Comparison of ENCODE assay signal across 8 mouse cellular contexts in the genomic region with DNA sequence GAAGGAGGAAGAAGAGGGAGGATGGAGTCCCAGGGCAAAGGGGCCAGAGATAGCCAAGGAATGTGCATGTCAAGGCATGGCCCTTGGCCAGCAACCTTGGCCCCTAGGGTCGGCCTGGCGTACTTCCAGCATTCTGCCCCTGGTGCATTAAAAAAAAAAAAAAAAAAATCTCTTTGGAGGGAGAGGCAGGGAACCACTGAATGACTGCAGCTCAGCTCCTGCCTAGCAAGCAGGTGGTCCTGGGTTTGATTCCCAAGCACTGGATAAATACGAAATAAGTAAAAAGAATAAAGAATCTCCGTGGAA. TPM values are rescaled to one million over a fixed set of nuclear protein-coding genes. Genes with fewer than 3 reads are reported as not detected.
DNase-seq lines count a peak whose midpoint lies in the region; ATAC-seq lines count a peak whose summit lies in the region.

No protein-coding gene starts in this region.

- H3K4me2 ChIP-seq in forebrain, embryonic 13.5 days = peak overlapping the region; percentile 88; the same call in 1 of the 2 replicates
- peak overlapping the region; percentile 95; the same call in 1 of the 2 replicates for H3K4me2 ChIP-seq in midbrain, embryonic 15.5 days

- peak overlapping the region; percentile 92 for H3K4me3 ChIP-seq in megakaryocyte, embryonic 14.5 days (replicated peaks)
- no peak overlapping the region for H3K4me3 ChIP-seq in forebrain, embryonic 13.5 days
- H3K4me3 ChIP-seq in midbrain, embryonic 15.5 days = 0 out of 2 replicates have a peak overlapping the region, but pooled peaks have one; percentile 73

- no peak overlapping the region for H3K9ac ChIP-seq in forebrain, embryonic 13.5 days
- no peak overlapping the region for H3K9ac ChIP-seq in midbrain, embryonic 15.5 days

- no peaks in the 10 kb centered on the region for H3K36me3 ChIP-seq in megakaryocyte, embryonic 14.5 days (replicated peaks; ENCODE audit: low read length)
- no peaks in the 10 kb centered on the region for H3K36me3 ChIP-seq in forebrain, embryonic 13.5 days (ENCODE audit: poor library complexity, severe bottlenecking)
- H3K36me3 ChIP-seq in midbrain, embryonic 15.5 days (replicated peaks) = no peaks in the 10 kb centered on the region

- H3K27me3 ChIP-seq in megakaryocyte, embryonic 14.5 days (replicated peaks) = peaks cover 44% of the 10 kb centered on the region
- H3K27me3 ChIP-seq in forebrain, embryonic 13.5 days = peaks cover 14% of the 10 kb centered on the region
- peaks cover 12% of the 10 kb centered on the region for H3K27me3 ChIP-seq in midbrain, embryonic 15.5 days (replicated peaks)

- no peak overlapping the region for H3K27ac ChIP-seq in forebrain, embryonic 13.5 days
- H3K27ac ChIP-seq in midbrain, embryonic 15.5 days = no peak overlapping the region

- H3K9me3 ChIP-seq in megakaryocyte, embryonic 14.5 days = no peaks in the 10 kb centered on the region
- 0 out of 2 replicates have a peak, but pooled peaks cover 4% of the 10 kb centered on the region for H3K9me3 ChIP-seq in forebrain, embryonic 13.5 days (replicated peaks)
- no peaks in the 10 kb centered on the region for H3K9me3 ChIP-seq in midbrain, embryonic 15.5 days

- 56% methylated on average over 4 of the region's 4 CpGs for WGBS in forebrain, embryonic 13.5 days
- WGBS in midbrain, embryonic 15.5 days = 60% methylated on average over 4 of the region's 4 CpGs

- DNase-seq in embryo, embryonic 10.5 days (ENCODE audit: low spot score) = peak; percentile 16
- DNase-seq in embryo, embryonic 9.5 days (ENCODE audit: extremely low spot score) = no peak
- DNase-seq in urinary bladder, adult 18-20 months (ENCODE audit: low spot score in 2 of 2) = no peak
- no peak for DNase-seq in spleen, postnatal 4 days (ENCODE audit: low spot score in 2 of 2)

- peaks cover 19% of the 10 kb centered on the region for H3K4me1 ChIP-seq in megakaryocyte, embryonic 14.5 days
- peaks cover 33% of the 10 kb centered on the region for H3K4me1 ChIP-seq in forebrain, embryonic 13.5 days
- peaks cover 29% of the 10 kb centered on the region for H3K4me1 ChIP-seq in midbrain, embryonic 15.5 days

- ATAC-seq in megakaryocyte, adult 5-6 weeks (ENCODE audit: poor library complexity, severe bottlenecking) = no peak
- ATAC-seq in forebrain, embryonic 13.5 days = no peak
- ATAC-seq in midbrain, embryonic 15.5 days (replicated peaks) = no peak

RNA-seq across cellular contexts. Expression of a gene that starts 1.4 kb away (rescaled TPM):
- 1.2 and 1.7 TPM in 2 replicates for polyA plus RNA-seq in megakaryocyte, embryonic 14.5 days (2012; ENCODE audit: insufficient read depth, low replicate concordance)
- total RNA-seq in megakaryocyte, adult 5-6 weeks (2015) = 28.3 and 29.8 TPM in 2 replicates
- 17.3 and 36.5 TPM in 2 replicates for total RNA-seq in megakaryocyte, adult 5-6 weeks (2017)
- polyA plus RNA-seq in forebrain, embryonic 13.5 days (2015; fragmentation: Nextera tagmentation; extraction: Ambion mirVana) = 19.1 and 19.9 TPM in 2 replicates
- 23.4 and 27.3 TPM in 2 replicates for polyA plus RNA-seq in midbrain, embryonic 15.5 days (2015; fragmentation: Nextera tagmentation; extraction: Ambion mirVana)
